Mouse (Mus musculus): ENCODE measurements around the gene Pla2g4c.

DNA sequence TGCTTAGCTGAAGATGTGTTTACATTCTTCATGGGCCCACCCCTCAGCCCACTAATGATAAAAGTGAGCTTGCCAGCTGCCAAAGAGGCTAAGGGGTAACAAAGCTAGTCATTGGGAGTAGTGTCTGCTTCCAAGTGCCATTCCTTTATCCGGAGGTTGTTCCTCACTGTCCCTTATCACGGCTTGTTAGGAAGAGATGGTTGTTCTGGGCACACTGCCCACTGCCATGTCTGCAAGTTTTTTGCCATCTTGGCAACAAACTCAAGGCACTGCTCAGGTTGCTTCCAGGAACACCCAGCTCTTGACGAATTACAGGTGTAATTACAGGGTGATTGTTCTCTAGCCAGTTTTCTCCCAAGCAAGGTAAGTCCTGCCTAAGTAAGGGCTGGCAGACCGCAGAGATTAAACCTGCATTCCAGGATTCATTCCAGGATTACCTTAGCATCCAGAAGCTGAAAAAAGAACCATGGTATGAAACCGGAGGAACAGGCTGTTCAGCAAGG lies 10.3 kb upstream of the Pla2g4c start:
- no peak for TF ChIP-seq FLI1 (IDR thresholded peaks at IDR 0.05; ENCODE audit: low read length)
- TF ChIP-seq GATA1 (IDR thresholded peaks at IDR 0.05; ENCODE audit: borderline replicate concordance, low read length), result no peak
